Mouse (Mus musculus) myocyte (in vitro differentiated cells): ENCODE measurements around the gene Bnipl. TPM values are rescaled to one million over a fixed set of nuclear protein-coding genes. Genes with fewer than 3 reads are reported as not detected.
A peak's percentile ranks its signal among the peaks of the same experiment; 100 is the strongest.

ENCODE experiments used
- H3K27me3 ChIP-seq: one replicate; pipeline ENCODE4 v1.6.1; 2011; ENCODE audit not compliant: control insufficient read depth, insufficient read depth, insufficient read length
- H3K36me3 ChIP-seq: one replicate; pipeline ENCODE4 v1.6.1; 2011; ENCODE audit not compliant: control insufficient read depth, insufficient read depth
- H3K4me2 ChIP-seq: one replicate; pipeline ENCODE4 v1.6.1; 2011; ENCODE audit warnings: low read depth, control low read depth
- H3K4me3 ChIP-seq: one replicate; pipeline ENCODE4 v1.5.1; 2011; ENCODE audit warnings: mild to moderate bottlenecking, control low read depth, moderate library complexity
- H3K79me2 ChIP-seq: one replicate; pipeline ENCODE4 v1.6.1; 2011; ENCODE audit not compliant: control insufficient read depth, insufficient read depth
- H3ac ChIP-seq: one replicate; pipeline ENCODE4 v1.6.1; 2011; ENCODE audit not compliant: control insufficient read depth, insufficient read length
- CEBPB ChIP-seq: IDR thresholded peaks from 2 replicates; pipeline ENCODE4 v1.6.1; 2011; ENCODE audit warnings: mild to moderate bottlenecking, moderate library complexity; ENCODE audit not compliant: poor library complexity, insufficient read depth, severe bottlenecking
- E2F4 ChIP-seq: IDR thresholded peaks from one replicate; pipeline ENCODE4 v1.6.1; 2011; ENCODE audit warnings: mild to moderate bottlenecking, control low read depth, moderate library complexity; ENCODE audit not compliant: insufficient read depth
- MAX ChIP-seq: IDR thresholded peaks from one replicate; pipeline ENCODE4 v1.6.1; 2011; ENCODE audit warnings: low read depth, mild to moderate bottlenecking, control low read depth
- MYOD1 ChIP-seq, 3 experiments: IDR thresholded peaks; one replicate each; pipeline ENCODE4 v1.6.1; 2011; ENCODE audit warnings: control low read depth in 2 of 3, low read depth in 2 of 3, mild to moderate bottlenecking in 2 of 3, moderate library complexity in 1 of 3; ENCODE audit not compliant: insufficient read length in 2 of 3, control insufficient read depth in 1 of 3
- MYOG ChIP-seq, 3 experiments: IDR thresholded peaks; one replicate each; pipeline ENCODE4 v1.6.1; 2011; ENCODE audit warnings: control low read depth in 2 of 3, low read depth in 2 of 3, mild to moderate bottlenecking in 2 of 3; ENCODE audit not compliant: insufficient read length in 2 of 3, control insufficient read depth in 1 of 3, insufficient read depth in 1 of 3
- POLR2A ChIP-seq: IDR thresholded peaks from one replicate; pipeline ENCODE4 v1.6.1; 2011; ENCODE audit warnings: low read depth, mild to moderate bottlenecking, control low read depth, moderate library complexity; ENCODE audit not compliant: insufficient read length
- POLR2AphosphoS2 ChIP-seq: IDR thresholded peaks from one replicate; pipeline ENCODE4 v1.6.1; 2011; ENCODE audit warnings: low read depth, control low read depth; ENCODE audit not compliant: insufficient read length
- REST ChIP-seq: IDR thresholded peaks from one replicate; pipeline ENCODE4 v1.6.1; 2011; ENCODE audit warnings: mild to moderate bottlenecking, control low read depth, moderate library complexity; ENCODE audit not compliant: insufficient read depth, insufficient read length
- SRF ChIP-seq: IDR thresholded peaks from one replicate; pipeline ENCODE4 v1.6.1; 2011; ENCODE audit warnings: low read depth; ENCODE audit not compliant: control insufficient read depth, insufficient read length
- TCF12 ChIP-seq: IDR thresholded peaks from one replicate; pipeline ENCODE4 v1.6.1; 2011; ENCODE audit warnings: mild to moderate bottlenecking, control low read depth; ENCODE audit not compliant: poor library complexity, insufficient read depth, severe bottlenecking
- TCF3 ChIP-seq: IDR thresholded peaks from one replicate; pipeline ENCODE4 v1.6.1; 2011; ENCODE audit warnings: low read depth, control low read depth; ENCODE audit not compliant: insufficient read length
- USF1 ChIP-seq: IDR thresholded peaks from one replicate; pipeline ENCODE4 v1.6.1; 2011; ENCODE audit warnings: low read depth, mild to moderate bottlenecking, control low read depth, moderate library complexity
- polyA plus RNA-seq: library from polyadenylated mRNA; unstranded; fragments of >200 nt; fragmentation: generic; extraction: Trizol; gene quantifications from one replicate; pipeline ENCODE4 v1.2.1, GENCODE M21; 2012; ENCODE audit warnings: missing spikeins

Gene Bnipl
- polyA plus RNA-seq, 1 experiment, result 0.31 TPM

DNA sequence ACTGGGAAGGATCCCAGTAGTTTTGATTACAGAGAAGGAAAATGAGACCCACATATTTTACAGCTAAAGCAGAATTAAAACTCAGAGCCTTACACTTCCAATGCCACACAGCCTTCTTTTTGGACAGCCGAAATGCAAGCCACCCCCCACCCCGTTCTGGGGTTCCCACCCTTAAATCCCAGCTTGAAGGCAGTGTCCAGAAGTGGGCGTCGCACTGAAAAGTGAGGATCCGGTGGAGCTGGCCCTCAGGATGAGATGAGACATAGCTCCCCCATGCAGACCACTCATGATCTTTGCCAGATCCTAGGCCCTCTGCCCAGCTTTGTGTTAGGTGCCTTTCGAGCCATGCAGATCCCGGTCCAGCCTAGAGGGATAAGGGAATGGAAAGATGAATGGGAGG, 9.5 kb downstream of the Bnipl start, which contains the start of gene Gm128:
Gm128 (minus strand) TSS at position 101 of the 400 bp plus-strand sequence.
- Histone ChIP-seq H3K4me3 (no peak within 1 kb of the TSS), H3K79me2 (no peaks in the 10 kb centered on the region), H3K27me3 (no peaks in the 10 kb centered on the region), H3K36me3 (peaks cover 8% of the 10 kb centered on the region), H3K4me2 (no peak within 1 kb of the TSS), H3ac (no peak within 1 kb of the TSS)
- TF ChIP-seq POLR2AphosphoS2, result no peak
- TF ChIP-seq MAX, result no peak
- TF ChIP-seq MYOD1 (IDR thresholded peaks at IDR 0.05; ENCODE audit: control insufficient read depth in 1 of 3, insufficient read length in 2 of 3, low read depth in 2 of 3), result no peak
- no peak for TF ChIP-seq USF1
- TF ChIP-seq CEBPB, result no peak
- TF ChIP-seq TCF12, result no peak
- TF ChIP-seq REST, result no peak
- no peak for TF ChIP-seq SRF
- TF ChIP-seq POLR2A, result no peak

DNA sequence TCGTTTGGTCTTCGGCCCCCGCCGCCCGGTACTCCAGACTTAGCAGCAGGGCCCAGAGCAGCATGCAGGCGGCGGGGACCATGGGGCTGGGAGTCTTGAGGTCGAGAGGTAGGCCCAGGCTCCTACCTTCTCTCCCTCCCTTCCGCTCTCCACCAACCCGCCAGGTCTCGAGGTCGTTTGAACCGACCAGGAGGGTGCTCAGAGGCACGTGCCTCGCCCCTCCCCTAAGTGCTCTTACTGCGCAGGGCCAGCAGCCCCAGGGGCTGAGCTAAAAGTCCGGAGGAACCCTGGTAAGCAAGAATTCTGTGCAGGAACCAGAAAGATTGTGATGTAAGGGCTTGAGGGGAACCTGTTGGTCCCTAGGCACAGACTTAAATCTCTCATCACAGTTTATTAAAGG, 10.1 kb downstream of the Bnipl start:
- H3K4me2 ChIP-seq, result no peak overlapping the region
- H3K27me3 ChIP-seq, result no peaks in the 10 kb centered on the region
- H3K4me3 ChIP-seq, result no peak overlapping the region
- H3ac ChIP-seq, result no peak overlapping the region
- TF ChIP-seq TCF3, result no peak
- TF ChIP-seq MAX, result no peak
- no peak for TF ChIP-seq POLR2A
- no peak for TF ChIP-seq CEBPB
- no peak for TF ChIP-seq POLR2AphosphoS2
- no peak for TF ChIP-seq USF1
- no peak for TF ChIP-seq SRF
- TF ChIP-seq MYOG (IDR thresholded peaks at IDR 0.05; ENCODE audit: control insufficient read depth in 1 of 3, insufficient read depth in 1 of 3, insufficient read length in 2 of 3, low read depth in 2 of 3), result no peak
- no peak for TF ChIP-seq MYOD1 (IDR thresholded peaks at IDR 0.05; ENCODE audit: control insufficient read depth in 1 of 3, insufficient read length in 2 of 3, low read depth in 2 of 3)
- TF ChIP-seq TCF12, result no peak
- TF ChIP-seq E2F4, result no peak
- no peak for TF ChIP-seq REST
- H3K36me3 ChIP-seq, result peaks cover 14% of the 10 kb centered on the region
- H3K79me2 ChIP-seq, result no peaks in the 10 kb centered on the region

DNA sequence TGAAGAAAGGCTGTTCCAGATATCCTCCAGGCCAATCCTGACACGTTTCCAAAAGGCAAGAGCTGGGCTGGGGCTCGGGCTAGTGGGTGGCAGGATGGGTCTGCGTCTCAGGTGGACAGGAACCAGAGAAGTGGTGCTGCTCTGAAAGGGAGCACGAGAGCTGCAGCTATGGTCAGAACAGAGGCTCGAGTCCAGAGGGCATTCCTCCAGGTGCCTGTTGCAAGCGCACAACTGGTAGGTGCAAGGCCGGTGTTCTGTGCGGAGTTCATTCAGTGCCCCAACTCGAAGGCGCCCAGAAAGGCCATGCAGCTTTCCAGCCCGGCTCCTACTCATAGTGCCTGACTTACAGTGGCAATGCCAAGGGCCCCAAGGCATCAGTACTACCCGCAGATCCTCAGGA, 11.0 kb downstream of the Bnipl start:
- H3K4me3 ChIP-seq, result no peak overlapping the region
- TF ChIP-seq MYOD1 (IDR thresholded peaks at IDR 0.05; ENCODE audit: control insufficient read depth in 1 of 3, insufficient read length in 2 of 3, low read depth in 2 of 3), result no peak
- TF ChIP-seq POLR2AphosphoS2, result peak; percentile 22
- TF ChIP-seq REST, result no peak
- no peak overlapping the region for H3K4me2 ChIP-seq
- H3K36me3 ChIP-seq, result peaks cover 24% of the 10 kb centered on the region
- H3ac ChIP-seq, result no peak overlapping the region
- no peaks in the 10 kb centered on the region for H3K79me2 ChIP-seq
- H3K27me3 ChIP-seq, result no peaks in the 10 kb centered on the region

DNA sequence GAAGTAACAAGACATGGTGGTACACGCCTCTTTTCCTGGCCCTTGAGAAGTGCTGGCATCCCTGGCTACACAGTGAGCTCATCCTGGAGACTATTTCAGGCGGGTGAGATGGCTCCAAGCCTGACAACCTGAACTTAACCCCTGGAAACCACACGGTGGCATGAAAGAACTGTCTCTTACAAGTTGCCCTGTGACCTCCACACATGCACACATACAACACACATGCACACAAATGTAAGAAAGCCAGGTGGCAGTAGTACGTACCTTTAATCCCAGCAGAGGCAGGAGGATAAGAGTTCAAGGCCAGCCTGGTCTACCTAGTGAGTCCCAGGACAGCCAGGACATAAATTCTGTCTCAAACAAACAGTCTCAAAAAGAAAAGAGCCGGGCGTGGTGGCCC, 12.0 kb downstream of the Bnipl start:
- peaks cover under 1% of the 10 kb centered on the region for H3K79me2 ChIP-seq
- H3K4me3 ChIP-seq, result no peak overlapping the region
- no peaks in the 10 kb centered on the region for H3K27me3 ChIP-seq
- no peak overlapping the region for H3ac ChIP-seq
- no peak for TF ChIP-seq REST
- TF ChIP-seq E2F4, result no peak
- TF ChIP-seq TCF12, result no peak
- no peak for TF ChIP-seq TCF3
- TF ChIP-seq POLR2AphosphoS2, result peak; percentile 64
- no peak for TF ChIP-seq MAX
- no peak for TF ChIP-seq SRF
- H3K4me2 ChIP-seq, result no peak overlapping the region
- peaks cover 30% of the 10 kb centered on the region for H3K36me3 ChIP-seq

DNA sequence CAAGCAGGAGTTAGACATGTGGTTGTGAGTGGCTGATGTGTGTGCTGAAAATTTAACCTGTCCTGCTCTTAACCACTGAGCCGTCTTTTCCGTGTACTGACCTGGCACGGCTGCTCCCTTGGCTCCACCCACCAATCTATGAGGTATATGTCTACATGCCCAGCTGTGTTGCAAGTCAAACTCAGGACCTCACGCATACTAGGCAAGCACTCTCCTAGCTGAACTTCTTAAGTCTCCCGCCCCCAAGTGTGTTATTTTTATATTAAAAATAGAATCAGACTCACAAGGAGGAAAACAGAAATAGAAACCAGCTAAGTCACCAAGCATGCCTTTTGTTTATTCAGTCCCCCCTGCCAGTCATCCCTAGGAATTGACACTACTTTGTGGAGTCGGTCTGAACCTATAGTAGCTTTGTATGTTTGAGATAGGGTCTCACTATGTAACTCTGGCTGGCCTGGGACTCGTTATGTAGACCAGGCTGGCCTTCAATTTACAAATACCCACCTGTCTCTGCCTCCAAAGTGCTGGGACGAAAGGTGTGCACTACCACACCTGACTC, 13.4 kb downstream of the Bnipl start:
- Histone ChIP-seq H3K79me2 (peaks cover 13% of the 10 kb centered on the region), H3ac (no peak overlapping the region), H3K36me3 (peaks cover 41% of the 10 kb centered on the region), H3K27me3 (no peaks in the 10 kb centered on the region), H3K4me3 (no peak overlapping the region), H3K4me2 (peak overlapping the region; percentile 51)
- TF ChIP-seq MYOD1 (IDR thresholded peaks at IDR 0.05; ENCODE audit: control insufficient read depth in 1 of 3, insufficient read length in 2 of 3, low read depth in 2 of 3) (peak; percentile 73 to 90 (median 87)), SRF (no peak), CEBPB (no peak), POLR2AphosphoS2 (peak; percentile 0), POLR2A (no peak), USF1 (no peak), MAX (no peak), TCF12 (peak; percentile 27)
